Mouse (Mus musculus) regulatory T cell (primary cell): ENCODE data around the gene Fgfr2.
"Not testable (repeated sequence)": the region's sequence is repeated elsewhere in the genome, so short reads cannot be mapped to it uniquely, and the experiment has no call there.

Source experiments
- in situ Hi-C: fragments of 300-600 bp; cut with MboI, MseI; formaldehyde crosslinking; loops from one replicate; pipeline ENCODE4 v1.15.1; 2025; ENCODE audit warnings: high pct_unique_total_duplicates

The Fgfr2 gene

DNA sequence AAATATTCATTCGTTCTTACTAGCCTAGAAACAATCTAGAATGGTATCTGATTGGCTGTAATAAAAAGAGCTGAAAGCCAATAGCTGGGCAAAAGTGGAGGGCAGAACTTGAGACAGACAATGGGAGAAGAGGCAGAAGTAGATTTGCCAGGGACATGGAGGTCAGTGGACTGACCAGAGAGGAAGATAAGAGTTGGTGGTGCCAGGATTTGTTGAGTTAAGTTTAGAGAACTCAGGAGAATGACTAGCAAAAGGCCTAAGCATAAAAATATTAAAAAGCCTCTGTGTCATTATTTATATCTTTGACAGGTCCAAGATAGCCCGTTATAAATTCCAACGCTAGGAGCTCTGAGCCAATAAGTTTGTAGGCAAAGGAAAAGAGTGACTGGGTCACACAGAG is 2668.9 kb downstream of the Fgfr2 start:
- in situ Hi-C loops = no loop called here

GRCm38 (mm10) chr7:130435776-130436175 is 2687.4 kb downstream of the Fgfr2 start:
- in situ Hi-C loops = no loop called here

DNA sequence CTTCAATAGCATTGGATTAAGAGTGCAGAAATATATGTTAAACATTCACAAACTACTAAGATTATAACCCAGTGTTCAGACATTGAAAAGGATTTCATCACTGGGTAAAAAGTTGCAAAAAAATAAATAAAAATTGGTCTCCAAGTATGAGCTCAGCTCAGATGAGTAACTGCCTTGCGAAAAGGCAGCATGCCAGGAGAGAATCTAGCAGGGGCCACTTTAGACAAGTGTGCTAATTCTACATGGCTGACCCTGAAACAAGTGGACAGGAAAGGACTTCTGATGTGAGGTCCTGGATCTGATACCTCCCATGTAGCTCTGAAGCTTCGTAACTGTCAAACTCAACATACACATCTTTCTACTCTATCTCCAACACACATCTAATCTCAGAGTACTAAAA is 2691.0 kb downstream of the Fgfr2 start:
- in situ Hi-C loops = no loop called here

- in situ Hi-C loops = no loop called here
These were observed 2696.6 kb downstream of the Fgfr2 start for GRCm38 (mm10) chr7:130426586-130426985.

DNA sequence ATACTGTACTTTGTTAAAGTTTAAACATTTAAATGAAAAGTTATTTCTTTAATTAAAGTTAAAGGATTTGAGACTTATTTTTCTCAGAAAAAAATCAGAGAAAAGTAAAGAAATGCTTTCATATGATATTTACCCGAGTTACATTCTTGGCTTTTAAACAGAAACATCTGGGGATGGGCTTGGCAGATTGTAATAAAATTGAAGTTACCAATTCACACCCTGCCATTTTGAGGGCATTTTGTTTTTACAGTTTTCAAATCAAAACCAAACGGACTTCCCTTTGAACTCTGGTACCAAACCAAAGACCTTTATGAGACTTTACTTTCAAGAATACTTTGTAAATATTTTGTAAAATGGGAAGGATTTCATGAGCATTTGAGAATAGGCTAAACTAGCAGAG is 2697.2 kb downstream of the Fgfr2 start:
- in situ Hi-C loops = no loop called here

DNA sequence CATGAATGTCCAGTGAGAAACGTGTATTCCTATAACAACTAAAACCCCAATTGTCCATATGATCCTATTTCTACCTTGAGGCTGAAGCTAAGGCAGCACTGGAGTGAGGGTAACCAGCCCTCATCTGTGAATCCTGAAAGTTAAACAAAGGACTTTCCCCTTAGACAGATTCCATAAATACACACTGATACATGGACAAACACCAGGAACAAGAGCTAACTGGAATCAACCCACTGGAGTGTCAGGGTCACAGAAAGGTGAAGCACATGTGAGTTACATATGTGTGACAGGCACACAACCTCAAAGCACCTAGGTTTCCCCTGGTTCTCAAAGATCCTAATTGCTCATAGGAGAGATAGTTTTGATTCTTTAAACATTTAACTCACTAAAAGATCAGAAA is 2703.2 kb downstream of the Fgfr2 start:
- in situ Hi-C loops = no loop called here

DNA sequence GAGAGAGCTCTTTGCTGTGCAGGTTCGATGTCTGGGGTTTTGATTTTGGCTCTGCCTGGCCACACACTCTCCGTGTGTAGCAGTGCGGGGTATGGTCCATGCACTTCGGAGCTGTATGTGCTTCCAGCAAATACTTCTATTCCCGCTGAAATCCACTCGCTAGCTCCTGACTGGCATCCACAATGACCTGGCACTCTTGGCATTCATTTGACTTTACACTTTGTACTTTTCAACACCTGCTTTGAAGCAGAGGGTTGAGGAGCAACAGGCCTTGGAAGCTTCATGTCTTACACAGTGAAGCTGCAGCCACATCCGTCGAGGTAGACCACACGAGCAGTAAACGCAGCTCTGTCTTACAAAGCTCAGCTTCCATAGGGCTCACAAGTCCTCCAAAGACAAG is 2715.5 kb downstream of the Fgfr2 start:
- in situ Hi-C loops = no loop called here

GRCm38 (mm10) chr7:130403346-130403745 is 2719.8 kb downstream of the Fgfr2 start:
- in situ Hi-C loops = no loop called here

- in situ Hi-C loops = no loop called here
These were observed 2728.5 kb downstream of the Fgfr2 start for GRCm38 (mm10) chr7:130394697-130395096.

DNA sequence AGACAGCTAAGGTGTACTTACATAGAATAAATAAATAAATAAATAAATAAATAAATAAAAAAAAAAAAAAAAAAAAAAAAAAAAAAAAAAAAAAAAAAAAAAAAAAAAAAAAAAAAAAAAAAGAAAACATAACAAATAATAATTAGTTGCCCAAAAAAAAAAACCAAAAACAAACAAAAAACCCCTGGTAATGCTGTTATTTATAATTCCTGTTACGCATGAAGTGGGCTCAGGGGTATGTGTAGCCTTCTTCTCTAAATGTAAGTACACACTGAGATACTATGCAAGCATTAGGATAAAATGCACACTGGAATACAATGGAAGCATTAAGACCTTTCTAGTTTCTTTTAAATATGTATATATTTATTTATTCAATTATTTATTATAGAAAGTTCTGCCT is 2733.1 kb downstream of the Fgfr2 start:
- in situ Hi-C loops = not testable (repeated sequence)

GRCm38 (mm10) chr7:130386308-130386707 is 2736.8 kb downstream of the Fgfr2 start:
- in situ Hi-C loops = no loop called here

DNA sequence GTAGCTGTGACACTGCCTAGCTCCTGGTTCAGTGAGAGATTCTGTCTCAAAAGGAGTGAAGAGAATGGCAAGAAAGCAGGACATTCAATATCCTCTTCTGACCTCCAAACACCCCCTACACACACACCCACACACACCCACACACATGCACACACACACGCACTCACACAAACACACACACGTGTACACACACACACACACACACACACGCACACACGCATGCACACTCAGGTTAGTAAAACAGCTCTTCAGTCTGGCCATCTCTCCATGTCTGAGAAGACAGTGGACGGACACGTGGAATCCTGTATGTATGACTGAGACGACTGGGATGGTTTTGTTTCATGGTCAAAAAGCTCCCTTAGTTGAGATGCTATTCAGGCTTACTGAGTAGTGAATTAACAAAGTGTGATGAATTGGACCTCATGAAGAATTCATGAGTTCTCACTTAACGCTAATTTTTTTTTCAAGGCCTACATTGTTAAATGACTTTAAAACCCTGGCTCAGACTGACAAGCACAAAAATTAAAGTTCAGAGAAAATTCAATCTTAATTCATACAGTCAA is 2737.3 kb downstream of the Fgfr2 start:
- in situ Hi-C loops = no loop called here

GRCm38 (mm10) chr7:130382126-130382525 is 2741.0 kb downstream of the Fgfr2 start:
- in situ Hi-C loops = loop anchor here (5.0 kb wide), 1 partner anchor 735 kb away; no protein-coding TSS in a partner anchor

- in situ Hi-C loops = loop anchor here (5.0 kb wide), 1 partner anchor 734 kb away; no protein-coding TSS in a partner anchor
These were observed 2741.7 kb downstream of the Fgfr2 start for GRCm38 (mm10) chr7:130381387-130381951.

DNA sequence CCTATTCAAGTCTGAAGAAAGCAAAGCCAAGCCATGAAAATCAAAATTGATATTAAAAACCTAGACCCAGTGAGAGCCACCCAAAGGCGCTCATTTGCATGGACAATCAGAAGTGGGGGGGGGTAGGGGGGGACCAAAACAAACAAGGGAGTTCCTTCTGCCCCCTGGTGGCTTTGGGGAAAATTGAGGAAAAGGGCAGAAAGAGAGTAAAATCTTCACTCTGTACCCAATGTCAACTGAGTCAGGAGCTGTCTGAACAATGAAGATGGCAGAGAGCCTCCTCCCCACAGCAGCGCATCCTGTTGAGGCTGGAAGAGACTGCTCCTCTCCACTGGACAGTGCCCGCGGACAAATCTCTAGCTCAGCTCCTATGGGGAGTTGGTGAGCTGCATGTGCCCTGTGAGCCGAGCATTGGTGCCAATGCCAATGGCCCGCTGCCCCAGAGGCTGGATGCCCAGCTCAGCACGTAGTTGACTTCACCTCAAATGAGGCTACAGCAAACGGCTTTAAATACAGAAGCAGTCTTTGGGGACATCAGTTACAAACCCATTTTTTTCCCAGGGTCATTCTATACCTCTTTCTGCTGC is 2742.3 kb downstream of the Fgfr2 start:
- in situ Hi-C loops = loop anchor here (5.0 kb wide), 1 partner anchor 734 kb away; no protein-coding TSS in a partner anchor

DNA sequence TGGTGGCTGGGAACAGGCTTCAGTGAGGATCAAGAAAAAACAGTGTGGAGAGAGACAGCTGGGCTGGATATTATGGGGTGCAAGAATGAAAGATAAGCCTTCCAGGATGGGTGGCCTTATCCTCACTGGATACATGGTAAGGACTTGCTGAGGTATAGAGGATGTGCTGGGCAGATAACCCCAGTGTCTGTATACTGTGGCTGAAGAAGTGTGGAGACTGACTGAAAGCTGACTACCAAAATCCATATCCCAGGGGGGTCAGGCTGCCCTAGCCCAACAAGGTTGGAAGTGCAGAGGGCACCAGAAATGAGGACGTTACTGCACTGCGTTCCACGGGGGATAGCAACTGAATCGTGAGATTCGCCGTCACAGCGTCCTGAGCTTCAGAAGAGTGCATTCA is 2742.8 kb downstream of the Fgfr2 start:
- in situ Hi-C loops = loop anchor here (5.0 kb wide), 1 partner anchor 733 kb away; no protein-coding TSS in a partner anchor

- in situ Hi-C loops = loop anchor here (5.0 kb wide), 1 partner anchor 733 kb away; no protein-coding TSS in a partner anchor
These were observed 2743.3 kb downstream of the Fgfr2 start for GRCm38 (mm10) chr7:130379886-130380285.

DNA sequence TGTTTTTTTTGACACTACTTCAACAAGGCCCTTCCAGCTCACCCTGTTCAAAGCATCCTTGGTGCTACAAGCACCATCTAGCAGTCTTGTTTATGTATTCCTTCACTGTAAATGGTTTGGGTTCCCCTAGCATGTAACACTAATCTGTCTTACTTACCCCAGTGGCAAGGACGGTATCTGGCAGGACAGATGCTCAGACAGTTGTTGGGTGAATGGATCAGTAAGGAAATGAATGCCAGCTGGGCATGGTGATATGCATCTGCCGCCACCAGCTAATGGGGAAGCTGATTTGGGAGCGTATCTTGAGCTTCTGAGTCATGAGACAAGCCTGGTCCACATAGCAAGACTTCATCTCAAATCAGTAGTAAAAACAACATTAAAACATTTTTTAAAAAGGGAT is 2744.8 kb downstream of the Fgfr2 start:
- in situ Hi-C loops = no loop called here

GRCm38 (mm10) chr7:130374311-130374710 is 2748.8 kb downstream of the Fgfr2 start:
- in situ Hi-C loops = no loop called here

GRCm38 (mm10) chr7:130368827-130369641 is 2754.1 kb downstream of the Fgfr2 start:
- in situ Hi-C loops = no loop called here

DNA sequence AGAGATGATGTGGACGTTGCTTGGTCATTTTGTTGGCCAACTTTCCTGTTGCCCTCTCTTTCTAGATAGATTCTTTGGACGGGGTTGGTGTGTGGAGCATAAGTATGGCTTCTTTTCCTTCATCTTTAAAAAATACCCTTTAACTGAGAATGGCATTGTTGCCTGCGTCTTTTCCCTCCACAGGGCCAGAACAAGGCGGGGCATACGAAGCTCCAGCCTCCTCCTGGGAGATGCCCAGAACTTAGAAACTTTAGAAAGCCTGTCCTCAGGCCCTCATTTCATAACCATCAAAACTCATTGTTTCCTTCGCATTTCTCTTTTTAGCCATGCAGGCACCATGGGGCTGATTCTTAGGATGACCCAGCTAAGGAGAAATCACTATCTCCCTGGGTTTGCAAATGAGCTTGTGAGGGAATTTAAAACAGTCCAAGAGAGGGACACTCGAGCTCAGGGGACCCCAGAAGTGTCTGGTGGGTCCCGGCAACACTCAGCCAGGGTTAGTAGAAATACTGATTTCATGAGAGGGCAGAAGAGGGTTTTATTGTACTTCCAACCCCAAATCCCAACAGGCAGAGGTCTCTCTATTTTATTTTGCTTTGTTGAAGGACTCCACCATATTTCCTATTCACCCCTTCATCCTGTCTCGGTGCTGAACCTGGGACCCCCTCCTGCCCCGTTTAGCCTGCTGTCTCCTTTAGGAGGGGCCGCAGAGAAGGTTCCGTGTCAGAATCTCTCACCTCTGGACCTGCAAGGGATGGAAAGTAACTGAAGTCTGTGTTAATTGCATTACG is 2754.9 kb downstream of the Fgfr2 start:
- in situ Hi-C loops = no loop called here
